Mouse (Mus musculus) liver, adult 2 months (tissue): ENCODE data around the gene Zcchc10.

ENCODE experiments used
- CTCF ChIP-seq: fragments of 200-500 bp; IDR thresholded peaks from 2 replicates; pipeline ENCODE4 v1.5.1; 2011; ENCODE audit warnings: low read depth, low read length, control low read depth
- POLR2A ChIP-seq: fragments of 200-500 bp; IDR thresholded peaks from 2 replicates; pipeline ENCODE4 v1.6.1; 2011; ENCODE audit warnings: low read length, control low read depth; ENCODE audit not compliant: insufficient read depth; ENCODE audit errors: extremely low read depth

DNA sequence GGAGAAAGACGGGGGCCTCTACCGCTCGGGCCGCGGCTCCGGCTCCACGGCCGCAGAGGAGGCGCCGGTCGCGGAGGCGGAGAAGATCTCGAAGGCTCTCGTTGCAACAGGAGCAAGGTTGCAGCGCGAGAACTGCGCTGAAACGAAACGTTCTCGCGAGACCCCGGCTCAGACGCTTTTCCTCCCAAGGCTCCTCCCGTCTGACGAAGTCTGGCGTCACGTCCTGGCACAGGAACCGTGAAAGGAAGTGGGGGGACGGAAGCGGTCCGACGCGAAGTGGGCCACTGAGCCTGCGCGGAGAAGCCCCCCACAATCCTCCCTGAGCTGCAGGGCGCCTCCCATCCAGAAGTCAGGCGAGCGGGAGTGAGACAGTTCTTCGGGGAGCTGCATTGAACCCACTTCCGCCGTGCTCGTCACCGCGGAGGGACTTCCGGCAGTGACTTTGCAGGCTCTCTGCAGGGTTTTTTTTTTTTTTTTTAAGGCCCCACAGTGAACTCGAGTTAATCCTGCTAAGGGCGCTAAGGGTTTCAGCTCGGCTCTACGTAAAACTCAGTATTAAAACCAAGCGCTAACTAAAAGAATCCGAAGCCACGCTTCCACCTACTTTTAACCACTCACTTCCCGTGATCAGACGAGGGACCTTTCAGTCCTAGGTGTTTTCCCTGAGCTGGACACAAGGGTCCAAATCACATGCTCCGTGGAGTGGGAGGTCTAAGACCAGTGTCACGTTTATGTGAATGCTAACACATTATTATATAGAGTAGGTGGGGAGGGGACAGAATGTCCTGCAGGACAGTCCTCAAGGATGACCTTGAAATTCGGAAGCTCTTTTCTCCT, 23.9 kb upstream of the Zcchc10 start, which contains the start of gene Hspa4:
- TF ChIP-seq POLR2A (peak; percentile 91), CTCF (no peak)
